Mouse (Mus musculus) layer of hippocampus, adult 8-10 months (tissue): ENCODE measurements around the gene Sirt7. TPM values are rescaled to one million over a fixed set of nuclear protein-coding genes. Genes with fewer than 3 reads are reported as not detected.
A peak's percentile ranks its signal among the peaks of the same experiment; 100 is the strongest.

Experiments used
- DNase-seq, 2 experiments: peaks; one replicate each; pipeline ENCODE4 v3.0.0; 2022; ENCODE audit warnings: low spot score in 2 of 2
- total RNA-seq, 4 experiments: library from RNA; stranded (reverse); gene quantifications; 2 replicates each; pipeline ENCODE4 v1.2.4; 2022

Sirt7 gene
- total RNA-seq, 4 experiments from 2014 or later, result 43.5 to 49.9 (median 45.4) TPM

DNA sequence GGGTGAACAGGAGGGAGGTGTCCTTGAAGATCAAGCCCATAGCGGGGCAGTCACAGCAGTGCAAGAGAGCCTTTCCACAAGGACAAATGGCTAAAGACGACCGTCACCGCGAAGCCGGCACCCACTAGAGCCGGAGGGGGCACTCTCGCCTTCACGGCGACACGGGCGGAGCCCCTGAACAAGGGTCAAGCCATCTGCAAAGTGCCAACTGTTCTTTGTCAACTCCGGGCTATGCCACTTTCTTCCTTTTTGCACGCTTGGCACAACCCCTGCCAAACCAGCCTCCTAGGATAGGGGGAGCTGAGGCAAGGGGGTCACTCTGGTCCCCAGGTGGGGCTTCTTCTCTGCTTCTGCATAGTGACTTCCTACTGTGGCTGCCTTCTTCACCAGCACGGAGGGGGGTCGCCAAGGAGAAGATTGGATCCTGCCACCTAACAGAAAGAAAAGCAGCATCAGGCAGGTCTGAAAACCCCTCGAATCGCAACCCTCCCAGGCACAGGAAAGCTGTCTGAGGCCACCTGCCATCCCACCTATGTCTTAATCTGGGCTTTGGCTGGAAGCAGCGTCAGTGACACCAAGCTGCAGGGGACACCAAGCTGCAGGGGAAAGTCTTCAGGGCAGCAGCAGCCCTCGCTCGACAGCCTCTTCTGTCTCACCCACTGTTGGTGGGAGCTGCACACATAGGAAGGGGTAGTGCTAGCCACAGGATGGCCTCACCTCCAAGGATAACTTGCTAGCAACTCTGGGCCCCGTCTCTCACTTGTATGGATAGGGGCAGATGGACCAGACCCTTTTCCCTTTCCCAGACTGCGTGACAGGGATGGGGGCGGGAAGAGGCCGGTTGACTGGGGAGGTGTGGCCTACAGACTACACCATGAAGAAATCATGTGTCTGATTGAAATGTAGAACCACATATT is 6.2 kb downstream of the Sirt7 start:
- DNase-seq, result no peak

DNA sequence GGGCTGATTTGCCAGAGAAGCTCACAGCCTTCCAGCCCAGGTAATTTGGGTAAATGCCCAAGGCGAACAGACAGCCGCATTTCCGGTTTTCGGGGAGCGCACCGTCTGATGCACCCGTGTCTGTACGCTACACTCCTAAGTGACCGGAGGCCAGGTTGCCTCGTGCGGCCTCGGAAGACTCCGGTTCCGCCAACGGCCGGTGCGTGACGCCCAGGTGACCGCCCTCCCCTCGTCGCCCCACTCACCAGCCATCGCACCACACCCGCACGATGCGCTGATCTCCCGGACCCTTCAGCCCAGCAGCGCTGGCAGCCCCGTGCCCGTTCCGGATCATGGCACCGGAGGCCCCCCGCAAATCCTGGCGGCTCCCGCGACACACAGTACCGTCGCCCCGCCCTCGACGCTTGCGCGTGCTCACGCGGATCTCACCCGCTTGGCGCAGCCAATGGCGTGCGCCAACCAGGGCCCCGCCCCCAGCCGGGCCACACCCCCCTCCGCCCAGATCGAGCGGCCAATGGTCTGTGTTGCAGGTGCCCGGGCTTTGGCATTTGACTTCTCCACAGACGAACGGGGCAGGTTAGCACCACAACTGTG is 7.4 kb downstream of the Sirt7 start, which contains the start of gene Pcyt2:
Gene Pcyt2, minus strand, starts transcription at position 418 of the 594 bp plus-strand sequence.
- DNase-seq, result peak; percentile 83 to 86

- no peak for DNase-seq
Observed at GRCm38 (mm10) chr11:120616617-120617294, 8.3 kb downstream of the Sirt7 start.

- no peak for DNase-seq
Observed at GRCm38 (mm10) chr11:120615606-120616203, 9.3 kb downstream of the Sirt7 start.

DNA sequence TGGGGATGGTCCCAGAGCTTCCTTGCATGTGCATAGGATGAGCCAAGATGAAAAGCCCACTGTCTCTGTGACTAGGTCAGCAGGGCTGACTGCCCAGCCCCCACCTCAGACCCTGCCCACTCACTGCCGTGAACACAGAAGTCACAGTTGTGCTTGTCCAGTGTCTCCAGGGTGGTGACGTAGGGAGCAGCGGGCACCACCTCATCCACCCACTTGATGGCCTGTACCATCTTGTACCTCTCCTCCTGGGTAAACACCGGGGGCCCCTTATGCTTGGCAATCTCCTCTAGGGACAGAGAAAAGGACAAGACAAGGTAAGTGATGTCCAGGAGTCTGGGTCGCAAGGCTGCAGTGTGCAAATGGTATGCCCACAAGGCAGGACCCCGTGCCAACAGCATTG is 9.9 kb downstream of the Sirt7 start:
- no peak for DNase-seq

DNA sequence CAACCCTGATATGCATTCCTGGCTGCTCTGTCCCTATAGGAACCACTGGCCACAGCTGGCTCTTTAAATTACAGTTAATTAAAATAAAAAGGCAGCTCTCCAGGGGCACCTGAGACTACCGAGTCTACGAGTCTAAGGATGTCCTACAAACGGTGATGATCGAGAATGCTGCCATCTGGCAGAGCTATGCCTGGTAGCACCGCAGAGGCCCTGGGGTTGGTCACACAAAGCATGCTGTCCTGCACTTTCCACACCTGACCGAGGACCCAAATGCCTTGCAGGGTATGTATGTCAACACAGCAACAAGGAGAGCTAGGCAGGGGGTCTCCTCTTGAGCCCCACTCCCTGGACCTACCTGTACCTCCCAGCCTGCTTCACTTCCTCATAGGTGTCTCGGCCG is 11.1 kb downstream of the Sirt7 start:
- DNase-seq, result no peak

GRCm38 (mm10) chr11:120613481-120613972 is 11.5 kb downstream of the Sirt7 start:
- DNase-seq, result no peak

- peak in 1 of 2 experiments; percentile 72 for DNase-seq
Observed at GRCm38 (mm10) chr11:120612763-120613162, 12.3 kb downstream of the Sirt7 start.

DNA sequence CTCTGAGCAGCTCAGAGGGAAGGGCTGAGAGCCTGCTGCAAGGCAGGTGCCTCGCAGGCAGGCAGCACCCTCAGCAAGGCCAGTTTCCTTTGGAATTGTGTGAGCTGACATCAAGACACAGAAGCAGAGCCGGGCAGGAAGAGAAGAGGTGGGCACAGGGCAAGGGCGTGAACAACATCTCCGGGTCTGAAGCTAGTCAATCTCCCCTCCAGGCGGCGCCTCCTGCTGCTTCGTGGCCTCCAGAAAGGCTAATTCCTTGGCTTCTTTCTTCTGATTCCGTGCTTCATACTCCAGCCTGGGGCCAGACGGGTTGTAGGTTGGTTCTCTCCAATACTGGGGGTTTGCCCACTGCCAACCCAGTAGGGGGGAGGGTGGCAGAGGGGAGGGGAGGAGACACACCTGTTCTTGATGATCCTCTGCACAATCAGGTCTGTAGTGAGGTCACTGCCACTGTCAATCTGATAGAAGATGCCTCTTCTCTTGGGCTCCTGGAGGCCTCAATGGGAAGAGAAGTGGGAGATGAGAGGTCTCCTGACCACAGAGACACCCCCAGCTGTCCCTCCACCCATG is 14.5 kb downstream of the Sirt7 start:
- no peak for DNase-seq

DNA sequence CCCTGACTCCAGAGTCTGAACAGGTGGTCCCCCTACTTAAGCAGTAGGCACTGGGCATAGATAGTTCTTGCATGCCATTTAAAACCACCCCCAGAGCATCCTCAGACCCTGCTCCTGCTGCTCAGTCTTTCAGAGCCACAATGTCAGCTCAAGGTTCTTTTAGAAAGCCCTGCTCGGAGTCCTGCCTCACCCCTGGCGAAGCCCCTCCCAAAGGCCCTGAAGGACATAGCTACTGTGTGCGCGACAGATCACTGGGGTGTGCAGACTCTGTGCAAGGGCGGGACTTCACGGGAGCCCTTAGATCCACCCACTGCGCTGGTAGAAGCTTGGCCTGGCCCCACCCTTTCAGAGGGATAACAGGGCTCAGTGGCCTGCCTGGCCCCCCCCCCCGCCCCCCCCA is 15.8 kb downstream of the Sirt7 start:
- DNase-seq, result no peak

GRCm38 (mm10) chr11:120608241-120609034 is 16.6 kb downstream of the Sirt7 start, which contains the start of gene Npb:
TSS of gene Npb (plus strand) at chr11:120608477.
- DNase-seq, result no peak

- DNase-seq, result no peak
Observed at GRCm38 (mm10) chr11:120606764-120607163, 18.3 kb downstream of the Sirt7 start.

DNA sequence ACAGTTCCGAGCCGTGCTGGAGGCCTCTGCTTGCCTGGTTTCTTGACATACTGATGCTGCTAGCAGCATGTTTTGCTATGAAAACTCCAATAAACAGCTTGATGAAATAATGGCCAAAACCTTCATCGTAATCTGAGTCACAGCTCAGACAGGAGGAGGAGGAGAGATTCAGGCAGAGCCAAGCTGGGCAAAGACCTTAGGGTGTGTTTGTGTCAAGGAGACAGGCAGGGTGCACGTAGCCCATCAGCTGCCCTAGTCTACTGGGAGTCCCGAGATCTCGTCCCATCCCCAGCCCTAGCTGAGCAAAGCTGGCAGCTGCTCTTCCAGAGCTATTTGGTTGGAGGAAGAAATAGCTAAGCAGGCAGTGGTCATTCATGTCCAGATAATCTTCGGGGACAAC is 19.4 kb downstream of the Sirt7 start:
- DNase-seq, result no peak

GRCm38 (mm10) chr11:120603545-120603944 is 21.5 kb downstream of the Sirt7 start:
- no peak for DNase-seq

GRCm38 (mm10) chr11:120600716-120601115 is 24.3 kb downstream of the Sirt7 start:
- no peak for DNase-seq

DNA sequence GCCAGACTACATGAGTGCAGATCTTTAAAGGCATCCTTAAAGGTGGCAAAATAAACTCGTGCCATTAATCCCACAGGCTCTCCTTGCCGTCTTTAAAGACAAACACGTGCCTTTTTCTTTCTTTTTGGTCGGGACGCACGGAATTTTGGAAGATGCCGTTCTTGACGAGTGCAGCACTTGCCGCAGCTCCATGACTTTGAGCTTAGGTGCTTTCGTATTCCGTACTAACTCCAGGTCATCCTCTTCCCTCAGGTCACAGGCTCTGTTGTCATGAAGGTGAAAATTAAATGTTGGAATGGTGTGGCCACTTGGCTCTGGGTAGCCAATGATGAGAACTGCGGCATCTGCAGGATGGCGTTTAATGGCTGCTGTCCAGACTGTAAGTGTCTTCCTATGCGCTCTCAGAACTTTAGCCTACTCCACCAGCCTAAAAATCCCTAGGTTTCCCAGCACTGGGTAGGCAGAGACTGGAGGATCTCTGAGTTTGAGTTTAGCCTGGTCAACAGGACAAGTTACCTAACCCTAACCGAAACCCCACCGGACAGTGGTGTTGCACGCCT is 26.0 kb downstream of the Sirt7 start:
- no peak for DNase-seq

GRCm38 (mm10) chr11:120598283-120598989 is 26.6 kb downstream of the Sirt7 start, which contains the start of the genes Alyref and Anapc11:
TSS of gene Alyref (minus strand) at chr11:120598365.
TSS of gene Anapc11 (plus strand) at chr11:120598421.
- peak; percentile 85 to 87 for DNase-seq

DNA sequence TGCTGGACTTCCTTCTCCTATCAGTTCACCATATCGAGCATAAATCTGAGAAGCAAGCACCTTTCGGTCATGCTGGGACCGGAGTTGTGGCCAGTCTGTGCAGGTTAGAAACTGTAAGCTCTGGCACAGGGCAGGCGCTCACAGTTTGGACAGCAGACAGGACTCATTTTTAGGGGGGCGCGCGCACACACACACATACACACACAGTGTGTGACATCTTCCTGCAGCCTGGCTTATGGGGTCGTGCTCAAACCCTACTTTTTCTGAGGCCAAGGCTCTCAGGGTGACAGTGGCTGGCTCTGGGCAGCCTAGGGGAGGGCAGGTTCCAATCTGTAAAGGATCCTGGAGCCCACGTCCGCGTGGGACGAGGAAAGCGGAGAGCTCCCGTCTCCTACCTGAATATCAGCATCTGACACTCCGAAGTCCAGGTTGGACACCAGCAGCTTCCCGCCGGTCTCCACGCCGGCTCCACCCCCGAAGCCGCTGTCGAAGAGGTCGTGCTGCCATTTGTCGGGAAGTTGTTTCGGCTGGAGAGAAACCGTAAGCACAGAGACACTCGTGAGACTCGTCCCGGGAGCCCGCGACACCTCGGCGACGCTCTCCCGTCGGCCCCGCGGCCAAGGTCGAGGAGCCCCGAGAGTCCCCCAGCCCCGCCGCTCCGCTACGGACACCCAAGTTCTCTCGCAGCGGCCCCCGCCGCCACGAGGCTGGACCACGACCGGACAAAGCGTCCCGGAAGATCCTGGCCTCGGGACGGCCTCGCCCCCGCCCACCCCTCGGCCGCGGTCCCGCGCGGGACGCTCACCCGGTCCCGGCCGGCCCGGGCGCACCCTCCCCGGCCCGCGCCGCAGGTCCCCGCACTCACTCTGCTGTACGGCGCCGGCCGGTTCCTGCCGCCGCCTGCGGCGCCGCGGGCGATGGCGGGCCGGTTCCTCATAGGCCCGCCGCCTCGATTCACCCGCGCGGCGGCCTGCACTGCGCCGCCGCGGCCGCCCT is 27.5 kb downstream of the Sirt7 start:
- DNase-seq, result no peak
